Mouse (Mus musculus) urinary bladder, postnatal 0 days (tissue): ENCODE data around the gene Olfr1056. TPM values are rescaled to one million over a fixed set of nuclear protein-coding genes. Genes with fewer than 3 reads are reported as not detected.

Source experiments
- polyA plus RNA-seq: library from polyadenylated mRNA; unstranded; fragments of >200 nt; fragmentation: Nextera tagmentation; extraction: Ambion mirVana; gene quantifications from 2 replicates; pipeline ENCODE4 v1.2.1, GENCODE M21; 2015

Olfr1056 gene
- not detected in 2 replicates for polyA plus RNA-seq

GRCm38 (mm10) chr2:86362369-86362768, at the start of gene Olfr1056:
Olfr1056 (minus strand) TSS chr2:86362469.

GRCm38 (mm10) chr2:86388461-86388860, 26.2 kb upstream of the Olfr1056 start, which contains the start of gene Olfr1058:
Olfr1058 (minus strand) TSS chr2:86388561.

GRCm38 (mm10) chr2:86378293-86378692, 16.0 kb upstream of the Olfr1056 start, which contains the start of gene Olfr1057:
Olfr1057 (minus strand) TSS chr2:86378393.

GRCm38 (mm10) chr2:86350184-86350583, 12.1 kb downstream of the Olfr1056 start, which contains the start of gene Olfr1055:
Olfr1055 (minus strand) TSS chr2:86350284.

GRCm38 (mm10) chr2:86335333-86335732, 26.9 kb downstream of the Olfr1056 start, which contains the start of gene Olfr1054:
Olfr1054 (minus strand) TSS chr2:86335433.

GRCm38 (mm10) chr2:86315184-86315583, 47.1 kb downstream of the Olfr1056 start, which contains the start of gene Olfr1053:
Olfr1053 (minus strand) TSS chr2:86315284.

Other genes starting within 250 kb of the Olfr1056 start
- gene Olfr1039, start 226.5 kb downstream of the Olfr1056 start, polyA plus RNA-seq: not detected in 2 replicates
- gene Olfr1040, start 215.7 kb downstream of the Olfr1056 start, polyA plus RNA-seq: not detected in 2 replicates
- not detected in 2 replicates for gene Olfr1042, start 200.6 kb downstream of the Olfr1056 start, polyA plus RNA-seq
- not detected in 2 replicates for gene Olfr1043, start 194.9 kb downstream of the Olfr1056 start, polyA plus RNA-seq
- not detected in 2 replicates for gene Olfr1044, start 184.6 kb downstream of the Olfr1056 start, polyA plus RNA-seq
- not detected in 2 replicates for gene Olfr52, start 176.8 kb downstream of the Olfr1056 start, polyA plus RNA-seq
- gene Olfr1045, start 159.5 kb downstream of the Olfr1056 start, polyA plus RNA-seq: not detected in 2 replicates
- gene Olfr1046, start 143.2 kb downstream of the Olfr1056 start, polyA plus RNA-seq: not detected in 2 replicates
- not detected in 2 replicates for gene Olfr1047, start 131.1 kb downstream of the Olfr1056 start, polyA plus RNA-seq
- not detected in 2 replicates for gene Olfr1048, start 122.2 kb downstream of the Olfr1056 start, polyA plus RNA-seq
- not detected in 2 replicates for gene Olfr1049, start 104.1 kb downstream of the Olfr1056 start, polyA plus RNA-seq
- gene Olfr1051, start 83.4 kb downstream of the Olfr1056 start, polyA plus RNA-seq: not detected in 2 replicates
- not detected in 2 replicates for gene Olfr1052, start 70.0 kb downstream of the Olfr1056 start, polyA plus RNA-seq
- gene Olfr1053, start 47.2 kb downstream of the Olfr1056 start, polyA plus RNA-seq: not detected in 2 replicates
- not detected in 2 replicates for gene Olfr1054, start 27.0 kb downstream of the Olfr1056 start, polyA plus RNA-seq
- not detected in 2 replicates for gene Olfr1055, start 12.2 kb downstream of the Olfr1056 start, polyA plus RNA-seq
- gene Olfr1057, start 15.9 kb upstream of the Olfr1056 start, polyA plus RNA-seq: not detected in 2 replicates
- not detected in 2 replicates for gene Olfr1058, start 26.1 kb upstream of the Olfr1056 start, polyA plus RNA-seq
- not detected in 2 replicates for gene Olfr1061, start 51.6 kb upstream of the Olfr1056 start, polyA plus RNA-seq
- not detected in 2 replicates for gene Olfr1062, start 64.3 kb upstream of the Olfr1056 start, polyA plus RNA-seq
- not detected in 2 replicates for gene Olfr1065, start 88.1 kb upstream of the Olfr1056 start, polyA plus RNA-seq
- gene Olfr1066, start 93.8 kb upstream of the Olfr1056 start, polyA plus RNA-seq: not detected in 2 replicates
- not detected in 2 replicates for gene Olfr228, start 124.9 kb upstream of the Olfr1056 start, polyA plus RNA-seq
- gene Olfr1076, start 146.0 kb upstream of the Olfr1056 start, polyA plus RNA-seq: not detected in 2 replicates
- gene Olfr1079, start 180.0 kb upstream of the Olfr1056 start, polyA plus RNA-seq: not detected in 2 replicates
- gene Olfr1080, start 195.8 kb upstream of the Olfr1056 start, polyA plus RNA-seq: not detected in 2 replicates
- not detected in 2 replicates for gene Olfr1082, start 236.5 kb upstream of the Olfr1056 start, polyA plus RNA-seq